Mouse (Mus musculus) kidney, adult 9 months (tissue): ENCODE measurements at regions not wholly inside any gene's neighbourhood (a gene's known extent, or its start where the extent isn't known, plus 50 kb on each side); places are given as distances from the start of the nearest gene placed in this dataset.

Experiments
- DNase-seq: peaks from one replicate; pipeline ENCODE4 v3.0.0; 2022

DNA sequence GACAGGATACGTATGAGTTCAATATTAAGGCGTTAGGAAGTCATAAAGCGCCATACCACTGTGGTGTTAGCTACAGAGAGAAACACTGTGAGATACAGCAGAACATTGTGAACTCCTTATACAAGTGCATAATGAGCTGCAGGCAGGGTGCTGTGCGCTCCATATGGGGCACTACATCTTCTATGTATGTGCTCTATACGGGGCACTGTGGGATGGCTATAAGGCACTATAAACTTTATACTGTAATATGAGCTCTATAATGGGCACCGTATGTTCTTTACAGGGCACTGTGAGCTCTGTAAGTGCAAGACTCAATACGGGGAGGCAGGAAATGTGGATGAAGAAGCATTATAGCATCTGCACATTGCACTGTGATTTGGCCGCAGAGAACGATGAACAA lies 183.2 kb upstream of the Krr1 start:
- no peak for DNase-seq

DNA sequence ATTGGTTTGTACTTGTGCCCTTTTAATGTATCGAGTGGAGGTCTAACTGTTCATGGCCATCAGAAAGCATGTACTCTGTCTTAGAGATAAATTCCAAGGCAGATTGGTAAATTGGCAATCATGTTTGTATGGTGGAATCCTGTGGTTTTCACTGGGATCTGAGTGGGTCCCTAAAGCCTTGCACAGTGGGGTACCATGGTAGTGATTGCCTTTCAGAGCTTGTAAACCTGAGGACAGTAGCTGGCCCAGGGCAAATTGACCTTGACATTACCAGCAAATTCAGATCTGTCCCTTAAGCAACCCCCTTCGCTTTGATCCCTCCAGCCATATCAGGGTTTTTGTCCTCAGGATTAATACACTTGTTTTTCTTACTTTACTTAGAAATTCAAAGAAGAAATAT lies 181.6 kb upstream of the Krr1 start:
- no peak for DNase-seq

DNA sequence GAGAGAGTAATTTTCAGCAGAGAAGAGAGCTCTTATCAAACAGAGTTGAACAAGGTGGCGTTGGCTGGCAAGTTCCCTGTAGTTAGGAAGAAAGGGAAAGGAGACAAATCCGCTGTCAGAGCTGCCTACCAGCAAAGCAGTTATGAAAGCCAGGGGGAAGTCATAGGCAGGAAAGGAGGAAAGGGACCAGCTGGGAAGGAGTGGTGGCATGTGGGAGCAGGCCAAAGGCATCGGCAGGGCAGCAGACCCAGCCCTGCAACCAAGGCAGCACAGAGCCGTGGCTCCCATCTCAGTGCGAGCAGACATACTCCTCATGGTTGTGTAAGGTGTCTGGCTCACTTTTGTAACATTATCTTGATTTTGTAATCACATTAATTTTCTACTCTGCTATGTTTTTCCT lies 177.4 kb upstream of the Krr1 start:
- no peak for DNase-seq

- peak; percentile 32 for DNase-seq
Observed at GRCm38 (mm10) chr10:111795756-111796155, 176.7 kb upstream of the Krr1 start.

- no peak for DNase-seq
Observed at GRCm38 (mm10) chr10:111798851-111799281, 173.6 kb upstream of the Krr1 start.

- DNase-seq = no peak
Observed at GRCm38 (mm10) chr10:111799850-111800589, 172.4 kb upstream of the Krr1 start.

DNA sequence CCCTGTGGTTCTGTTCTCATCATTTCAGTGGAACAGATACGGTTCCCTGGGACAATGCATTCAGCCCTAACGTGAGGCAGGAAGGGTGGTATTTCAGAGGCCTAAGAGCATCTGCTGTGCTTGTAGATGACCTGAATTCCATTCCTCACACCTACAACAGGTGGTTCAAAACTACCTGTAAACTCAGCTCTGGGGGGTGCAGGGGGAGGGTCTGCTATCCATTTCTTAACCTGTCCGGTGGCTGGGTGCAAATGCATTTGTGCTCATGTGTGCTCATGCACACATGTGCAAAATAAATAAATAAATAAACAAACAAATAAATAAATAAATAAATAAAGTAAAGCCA lies 171.9 kb upstream of the Krr1 start:
- no peak for DNase-seq

DNA sequence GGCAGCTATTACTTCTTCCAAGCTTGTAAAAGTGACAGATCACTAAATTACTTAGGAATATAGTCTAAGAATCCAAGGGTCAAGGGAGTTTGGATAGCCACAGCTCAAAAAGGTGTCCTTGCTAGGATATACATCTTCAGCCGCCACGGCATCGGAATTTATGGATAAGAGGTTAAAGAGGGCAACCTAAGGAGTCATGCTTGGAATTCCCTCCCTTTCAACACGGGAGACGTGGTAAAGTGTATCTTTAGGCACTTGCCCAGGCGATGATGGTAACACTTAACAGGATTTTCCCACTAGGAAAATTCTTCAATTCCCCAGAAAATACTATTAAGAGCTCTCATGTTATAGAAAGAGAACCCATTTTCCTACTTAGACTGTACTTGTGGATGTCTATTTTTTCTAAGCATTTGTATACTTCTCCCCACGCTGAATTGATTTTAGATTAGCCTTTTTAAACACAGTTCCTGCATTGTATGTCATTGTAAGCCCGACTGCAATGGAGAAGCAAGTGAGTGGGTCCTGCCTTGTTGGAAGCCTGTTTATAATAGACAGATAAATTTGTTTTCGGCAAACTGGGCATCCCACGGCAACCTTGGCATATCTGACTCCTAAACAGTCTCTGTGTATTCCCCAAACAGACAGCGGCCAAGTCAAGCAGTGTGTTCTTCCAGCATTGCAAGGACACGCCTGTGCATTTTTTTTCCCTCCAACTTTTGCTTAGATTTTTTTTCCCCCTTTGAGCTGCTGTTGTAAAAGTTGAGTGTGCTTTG lies 171.3 kb upstream of the Krr1 start:
- no peak for DNase-seq

DNA sequence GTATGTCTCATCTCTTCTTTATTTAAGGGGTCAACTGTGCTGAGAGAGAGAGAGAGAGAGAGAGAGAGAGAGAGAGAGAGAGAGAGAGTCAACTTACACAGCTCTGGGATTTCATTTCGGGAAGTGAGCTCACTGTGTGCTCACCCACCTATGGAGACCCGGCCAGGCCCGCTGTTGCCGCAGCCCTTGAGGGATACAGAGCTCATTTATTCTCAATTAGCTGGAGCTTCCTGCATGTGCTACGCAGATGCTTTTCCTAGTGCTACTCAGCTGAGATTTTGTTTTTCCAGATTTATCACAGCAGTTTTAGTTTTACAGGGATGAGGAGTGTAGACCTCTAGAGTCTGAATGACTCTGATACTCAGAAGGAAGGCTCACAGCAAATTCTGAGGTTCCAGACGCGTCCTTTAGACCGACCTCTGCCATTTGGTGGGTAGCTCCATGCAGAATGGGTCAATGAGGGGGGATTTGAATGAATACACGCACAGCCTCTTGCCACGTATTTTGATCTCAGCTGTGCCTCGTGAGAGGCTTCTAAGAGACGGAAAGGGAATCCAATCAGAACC lies 170.6 kb upstream of the Krr1 start:
- DNase-seq = no peak

GRCm38 (mm10) chr10:111806333-111806732 lies 166.1 kb upstream of the Krr1 start:
- DNase-seq = no peak

GRCm38 (mm10) chr10:111806916-111807315 lies 165.5 kb upstream of the Krr1 start:
- DNase-seq = peak; percentile 25

DNA sequence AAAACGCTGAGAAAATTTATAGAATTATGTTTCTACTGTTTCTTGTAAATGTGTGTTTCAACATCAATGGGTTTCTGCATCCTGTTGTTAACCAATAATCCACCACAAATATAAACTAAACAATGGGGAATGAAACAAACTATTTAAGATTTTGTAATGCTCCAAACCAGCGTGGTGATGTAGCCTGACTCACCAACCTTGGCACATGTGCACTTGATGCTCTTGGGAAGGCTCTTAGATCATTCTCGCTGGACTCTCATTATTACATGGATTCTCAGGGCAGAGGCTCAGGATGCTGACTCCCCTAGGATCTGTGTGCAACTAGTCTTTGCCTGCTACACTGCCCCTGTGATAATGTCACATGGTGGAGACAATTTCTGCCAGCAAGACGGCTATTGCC lies 158.7 kb upstream of the Krr1 start:
- no peak for DNase-seq

DNA sequence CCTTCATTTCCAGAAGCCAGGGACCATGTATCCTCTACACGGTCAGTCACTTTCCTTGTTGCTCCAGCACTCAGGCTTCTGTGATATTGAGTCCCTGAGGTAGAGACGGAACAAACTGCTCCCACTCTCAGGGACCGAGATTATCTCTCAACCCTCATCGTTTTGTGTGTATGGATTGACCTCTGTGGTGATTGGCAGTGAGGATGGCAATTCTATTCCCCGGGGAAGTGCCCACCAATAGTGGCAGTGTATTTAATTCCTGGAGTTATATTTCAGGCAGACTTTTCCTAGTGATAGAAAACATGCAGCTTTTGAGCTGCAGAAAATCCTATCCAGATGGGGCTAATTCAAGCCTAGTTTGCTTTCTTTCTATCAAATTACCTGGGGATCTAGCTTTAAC lies 157.8 kb upstream of the Krr1 start:
- DNase-seq = no peak

- no peak for DNase-seq
Observed at GRCm38 (mm10) chr10:111815160-111815559, 157.3 kb upstream of the Krr1 start.

DNA sequence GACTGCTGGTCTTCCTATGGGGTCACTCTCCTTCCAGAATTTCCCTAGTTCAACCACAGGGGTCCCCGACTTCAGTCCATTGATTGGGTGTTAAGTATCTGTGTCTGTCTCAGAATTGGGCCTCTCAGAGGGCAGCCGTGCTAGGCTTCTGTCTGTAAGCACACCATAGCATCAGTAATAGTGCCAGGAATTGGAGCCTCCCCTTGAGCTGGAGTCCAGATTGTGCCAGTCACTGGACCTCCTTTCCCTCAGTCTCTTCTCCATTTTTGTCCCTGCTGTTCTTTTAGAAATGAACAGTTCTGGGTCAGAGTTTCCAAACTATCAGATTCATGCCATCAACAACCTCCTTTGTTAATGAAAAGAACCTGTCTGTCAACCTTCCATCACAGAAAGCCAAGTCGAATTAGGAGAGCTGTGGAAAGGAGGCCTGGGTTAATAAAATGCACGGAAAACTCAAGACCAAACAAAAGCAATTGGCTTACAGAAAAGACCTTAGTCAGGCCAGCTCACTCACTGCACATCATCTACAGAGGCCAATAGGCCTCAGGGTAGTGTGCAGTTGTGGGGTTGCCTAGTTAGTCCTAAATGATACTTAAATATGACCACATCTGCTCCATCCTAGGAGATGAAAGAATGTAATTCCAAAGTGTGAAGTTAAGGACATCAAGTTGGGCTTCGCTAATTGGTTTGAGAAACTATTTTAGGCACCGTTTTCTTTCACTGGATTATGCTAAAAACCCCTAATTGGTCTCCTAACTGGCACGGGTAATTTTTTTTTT lies 156.5 kb upstream of the Krr1 start:
- DNase-seq = no peak

DNA sequence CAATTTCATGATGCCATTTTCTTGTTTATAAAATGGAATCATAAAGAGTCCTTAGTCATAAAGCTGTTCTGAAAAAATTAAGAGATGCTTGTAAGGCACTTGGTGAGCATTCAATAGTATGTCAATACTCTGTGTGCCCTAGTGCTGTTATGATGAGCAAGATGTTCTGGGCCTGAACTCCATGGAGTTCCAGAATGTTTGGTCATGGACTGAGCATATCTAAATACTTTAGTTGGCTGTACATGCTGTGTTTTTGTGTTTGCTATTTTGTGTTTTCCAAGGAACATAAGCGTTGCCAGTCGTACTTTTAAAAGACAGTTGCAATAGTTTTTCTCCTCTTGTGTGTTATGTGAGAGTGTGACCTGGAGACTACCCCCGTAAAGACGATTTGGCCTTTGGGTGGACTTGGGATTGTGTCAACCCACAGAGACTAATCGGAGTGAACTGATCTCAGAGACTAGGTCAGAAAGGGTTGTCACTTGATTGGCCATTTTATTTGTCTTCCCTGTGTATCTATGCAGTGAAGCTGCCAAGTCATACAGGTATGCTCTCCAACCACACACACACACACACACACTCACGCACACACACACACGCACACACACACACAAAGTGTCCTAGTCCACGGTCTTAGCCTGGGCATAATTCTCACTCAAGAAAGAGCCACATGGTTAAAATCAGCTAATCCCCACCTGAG lies 152.6 kb upstream of the Krr1 start:
- no peak for DNase-seq

DNA sequence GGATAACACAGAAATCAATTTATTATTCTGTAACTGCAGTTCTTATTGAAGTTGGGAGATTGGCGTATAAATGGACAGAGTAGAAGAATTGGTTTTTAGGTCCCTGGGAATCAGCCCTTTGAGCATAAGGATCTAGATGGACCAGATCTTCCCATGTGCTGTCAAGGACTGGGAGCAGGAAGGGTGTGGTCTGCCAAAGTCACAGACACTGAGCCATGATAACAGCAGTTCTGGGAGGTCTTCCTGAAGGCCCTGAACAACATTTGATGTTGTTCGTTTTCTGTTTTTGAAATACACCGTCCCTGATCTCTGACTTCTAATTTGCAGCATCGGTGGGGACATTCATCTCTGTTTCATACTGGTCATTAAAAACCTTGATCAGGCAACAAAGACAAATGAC lies 147.6 kb upstream of the Krr1 start:
- DNase-seq = no peak

GRCm38 (mm10) chr10:111826033-111826754 lies 146.3 kb upstream of the Krr1 start:
- DNase-seq = no peak

GRCm38 (mm10) chr10:111827246-111827645 lies 145.2 kb upstream of the Krr1 start:
- DNase-seq = no peak

GRCm38 (mm10) chr10:111827930-111828329 lies 144.5 kb upstream of the Krr1 start:
- no peak for DNase-seq

GRCm38 (mm10) chr10:111828610-111829009 lies 143.9 kb upstream of the Krr1 start:
- DNase-seq = no peak

DNA sequence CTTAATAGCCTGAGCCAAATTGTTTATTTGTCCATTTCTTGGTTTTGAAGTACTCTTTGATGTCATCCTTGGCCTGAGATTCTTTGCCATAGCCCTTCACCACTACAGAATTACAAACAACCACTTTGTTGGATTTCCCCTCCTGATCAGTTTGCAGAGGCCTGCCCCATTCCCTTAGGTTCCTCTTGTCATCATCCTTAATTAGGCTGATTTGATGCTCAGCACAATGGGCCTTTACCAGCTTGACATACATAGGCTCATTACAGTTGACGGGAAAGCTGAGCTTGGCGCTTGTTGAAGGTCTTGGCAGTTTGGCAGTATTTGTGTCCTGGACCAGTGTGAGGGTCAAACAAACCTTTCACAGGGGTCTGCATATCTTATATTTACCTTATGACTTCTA lies 143.2 kb upstream of the Krr1 start:
- no peak for DNase-seq
